Mouse (Mus musculus) intestine, embryonic 16.5 days (tissue): ENCODE measurements around the gene Arpp21. TPM values are rescaled to one million over a fixed set of nuclear protein-coding genes. Genes with fewer than 3 reads are reported as not detected.

Source experiments
- ATAC-seq: fragments of 200-750 bp; cut with Nextera tagmentation; 2 replicates; pipeline ENCODE4 v1.8.0; 2017; ENCODE audit warnings: moderate TSS enrichment, moderate library complexity
- H3K27ac ChIP-seq: fragments of 300-500 bp; sonication (generic); 2 replicates; pipeline ENCODE4 v1.5.1; 2014; ENCODE audit warnings: mild to moderate bottlenecking, low read length
- H3K27me3 ChIP-seq: fragments of 300-500 bp; sonication (generic); replicated peaks from 2 replicates; pipeline ENCODE4 v1.6.1; 2014; ENCODE audit warnings: low read length, control low read depth, mixed read lengths; ENCODE audit not compliant: control insufficient read depth, insufficient read depth
- H3K36me3 ChIP-seq: fragments of 300-500 bp; sonication (generic); 2 replicates; pipeline ENCODE4 v1.6.1; 2014; ENCODE audit warnings: low read length, control low read depth; ENCODE audit not compliant: control insufficient read depth, insufficient read depth
- H3K4me1 ChIP-seq: fragments of 300-500 bp; sonication (generic); 2 replicates; pipeline ENCODE4 v1.6.1; 2014; ENCODE audit warnings: low read length, control low read depth, mixed read lengths; ENCODE audit not compliant: control insufficient read depth, insufficient read depth
- H3K4me2 ChIP-seq: fragments of 300-500 bp; sonication (generic); 2 replicates; pipeline ENCODE4 v1.6.1; 2014; ENCODE audit warnings: low read depth, low read length, control low read depth
- H3K4me3 ChIP-seq: fragments of 300-500 bp; sonication (generic); 2 replicates; pipeline ENCODE4 v1.5.1; 2014; ENCODE audit warnings: mild to moderate bottlenecking, low read length
- H3K9ac ChIP-seq: fragments of 300-500 bp; sonication (generic); 2 replicates; pipeline ENCODE4 v1.6.1; 2014; ENCODE audit warnings: low read depth, low read length
- H3K9me3 ChIP-seq: fragments of 300-500 bp; sonication (generic); 2 replicates; pipeline ENCODE4 v1.6.1; 2016; ENCODE audit warnings: low read length, control low read depth; ENCODE audit not compliant: control insufficient read depth
- WGBS: fragments of 180-500 bp; shearing (Covaris S2); extraction: QIAGEN DNeasy Blood & Tissue Kit; methylation state at CpG from one replicate; pipeline ENCODE4 v1.1.7; 2014; 5-methylcytosine and 5-hydroxymethylcytosine counted together
- polyA plus RNA-seq: library from polyadenylated mRNA; unstranded; fragments of >200 nt; fragmentation: Nextera tagmentation; extraction: Ambion mirVana; gene quantifications from 2 replicates; pipeline ENCODE4 v1.2.1, GENCODE M21; 2015

The Arpp21 gene
- polyA plus RNA-seq, 1 experiment from 2014 or later: 0.73 TPM

DNA sequence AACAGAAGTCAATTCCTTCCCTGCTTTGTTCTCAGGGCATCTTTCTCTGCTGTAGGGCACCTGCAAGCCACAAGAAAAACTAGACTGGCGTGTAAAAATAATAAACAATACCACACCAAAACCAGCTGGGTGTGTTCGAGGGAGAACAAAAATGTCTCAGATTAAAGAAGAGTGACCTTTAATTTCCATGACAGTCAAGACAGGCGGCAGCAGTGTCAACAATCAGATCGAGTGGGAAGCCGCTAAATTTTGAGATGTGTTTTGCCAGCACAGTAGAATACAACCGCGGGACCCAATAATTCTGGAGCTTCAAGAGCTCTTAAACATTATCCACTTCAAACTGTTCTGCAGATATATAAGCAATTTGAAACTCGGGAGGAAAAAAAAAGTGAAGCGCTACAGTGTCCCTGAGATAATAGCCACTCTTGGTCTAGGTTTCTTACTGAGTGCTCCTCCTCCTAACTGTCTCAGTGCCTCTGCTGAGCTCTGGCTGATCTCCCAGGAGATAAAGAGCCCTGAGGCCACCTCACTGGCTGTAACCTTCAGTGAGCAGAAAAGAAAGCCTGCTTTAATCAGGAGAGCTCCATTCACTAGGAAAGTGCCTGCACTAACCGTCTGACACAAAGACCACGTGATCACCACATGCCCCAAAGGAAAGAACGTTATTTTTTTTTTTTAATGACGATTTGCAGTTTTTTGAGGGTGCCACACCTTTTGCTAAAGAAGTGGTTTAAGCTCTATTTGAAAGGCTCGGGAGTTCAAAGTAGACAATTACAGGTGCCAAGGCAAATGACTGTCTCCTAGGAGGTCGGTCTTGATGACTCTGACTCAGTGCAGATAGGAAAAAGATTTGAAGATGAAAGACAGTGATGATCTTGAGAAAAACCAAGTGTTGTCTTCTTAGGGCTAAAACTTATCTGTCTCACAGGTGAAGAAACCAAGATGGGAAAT lies 61.1 kb downstream of the Arpp21 start:
- H3K4me3 ChIP-seq: no peak overlapping the region
- H3K4me2 ChIP-seq: no peak overlapping the region
- no peaks in the 10 kb centered on the region for H3K36me3 ChIP-seq
- peaks cover 6% of the 10 kb centered on the region; the same call in 1 of the 2 replicates for H3K4me1 ChIP-seq
- H3K27ac ChIP-seq: no peak overlapping the region
- ATAC-seq: no peak
- H3K9ac ChIP-seq: no peak overlapping the region
- H3K27me3 ChIP-seq: no peaks in the 10 kb centered on the region
- H3K9me3 ChIP-seq: no peaks in the 10 kb centered on the region
- 25% methylated on average over 15 of the region's 15 CpGs for WGBS

DNA sequence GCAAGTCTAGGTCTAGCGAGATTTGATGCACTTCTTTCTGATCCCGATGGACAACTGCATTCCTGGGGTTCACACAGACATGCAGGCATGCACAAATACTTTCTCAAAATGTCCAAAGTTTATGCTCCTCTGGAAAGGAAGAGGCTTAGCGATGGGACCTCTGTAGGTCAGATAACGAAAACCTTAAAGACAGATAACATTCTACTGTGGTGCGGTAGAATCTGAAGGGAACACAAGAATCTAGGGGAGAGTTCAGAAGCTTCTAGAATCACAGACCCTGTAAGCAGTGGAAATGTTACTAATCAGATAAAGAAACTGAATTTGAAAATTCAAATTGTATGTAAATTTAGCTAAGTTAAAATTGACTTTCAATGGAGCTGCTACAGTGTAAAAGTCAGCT lies 62.0 kb downstream of the Arpp21 start:
- Histone ChIP-seq H3K9me3 (no peaks in the 10 kb centered on the region), H3K27me3 (no peaks in the 10 kb centered on the region), H3K9ac (no peak overlapping the region), H3K27ac (no peak overlapping the region), H3K36me3 (no peaks in the 10 kb centered on the region), H3K4me2 (no peak overlapping the region), H3K4me3 (no peak overlapping the region), H3K4me1 (peaks cover 6% of the 10 kb centered on the region; the same call in 1 of the 2 replicates)
- no peak for ATAC-seq
- WGBS: 79% methylated on average over 5 of the region's 5 CpGs

DNA sequence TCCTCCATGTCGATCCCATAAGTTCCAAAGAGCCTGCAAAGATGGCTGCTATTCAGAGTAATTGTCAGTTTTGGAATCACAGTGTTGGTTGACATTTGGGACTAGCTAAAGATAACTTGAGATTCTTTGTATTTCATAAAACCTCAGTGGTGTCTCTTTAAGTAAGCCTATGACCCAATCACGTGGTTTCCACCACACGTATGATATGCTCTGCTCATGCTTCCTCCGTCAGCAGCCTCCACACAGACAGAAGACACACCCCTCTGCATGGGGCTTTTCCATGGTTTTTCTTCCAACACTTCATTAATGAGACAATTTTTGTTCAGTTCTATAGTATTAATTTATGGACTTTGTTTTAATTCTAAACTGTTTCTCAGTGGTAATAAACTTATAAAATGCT lies 71.1 kb downstream of the Arpp21 start:
- Histone ChIP-seq H3K4me1 (no peaks in the 10 kb centered on the region), H3K9me3 (no peaks in the 10 kb centered on the region), H3K4me2 (no peak overlapping the region), H3K27ac (no peak overlapping the region), H3K9ac (no peak overlapping the region), H3K4me3 (no peak overlapping the region), H3K27me3 (no peaks in the 10 kb centered on the region), H3K36me3 (no peaks in the 10 kb centered on the region)
- 83% methylated on average over 4 of the region's 4 CpGs for WGBS
- no peak for ATAC-seq

DNA sequence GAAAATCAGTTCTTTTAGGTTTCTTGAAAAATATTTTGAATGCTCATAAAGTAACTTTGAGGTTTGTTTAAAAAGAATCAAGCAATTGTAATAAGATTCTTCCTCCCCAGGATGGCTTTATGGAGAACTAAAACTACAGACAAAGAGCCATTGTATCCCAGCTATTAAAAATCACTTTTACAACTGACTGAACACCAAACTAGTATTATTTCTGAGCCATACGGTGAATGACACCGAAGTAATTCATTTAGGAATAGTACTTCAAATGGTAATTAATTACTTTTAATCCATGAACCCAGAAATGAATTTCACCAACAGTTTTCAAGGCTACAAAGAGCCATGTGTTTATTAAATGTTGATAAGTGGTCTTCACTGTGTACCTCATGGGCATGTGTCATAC lies 74.8 kb downstream of the Arpp21 start:
- Histone ChIP-seq H3K4me3 (no peak overlapping the region), H3K4me2 (no peak overlapping the region), H3K27me3 (no peaks in the 10 kb centered on the region), H3K9me3 (no peaks in the 10 kb centered on the region), H3K9ac (no peak overlapping the region), H3K27ac (no peak overlapping the region), H3K36me3 (no peaks in the 10 kb centered on the region), H3K4me1 (no peaks in the 10 kb centered on the region)
- WGBS: 80% methylated on average over 2 of the region's 2 CpGs
- ATAC-seq: no peak

DNA sequence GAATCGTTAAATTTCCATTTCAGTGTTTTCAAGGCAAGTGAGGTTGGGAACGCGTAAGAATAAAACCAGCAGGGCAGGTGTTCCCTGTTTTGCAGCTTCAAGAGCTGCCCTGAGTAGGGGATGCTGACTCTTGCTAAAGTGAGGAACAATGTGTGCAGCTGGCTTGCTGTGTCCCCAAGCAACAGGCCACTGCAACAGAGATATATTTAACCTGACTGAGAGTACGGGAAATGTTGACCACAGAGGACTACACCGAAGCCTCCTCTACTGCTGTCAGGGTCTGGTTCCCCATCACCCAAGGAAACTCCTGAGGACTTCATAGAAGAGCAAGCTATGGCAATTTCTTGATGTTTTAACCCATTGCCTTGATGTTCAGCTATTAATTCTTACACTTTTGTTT lies 81.8 kb downstream of the Arpp21 start:
- Histone ChIP-seq H3K36me3 (no peaks in the 10 kb centered on the region), H3K4me2 (no peak overlapping the region), H3K27ac (no peak overlapping the region), H3K9me3 (no peaks in the 10 kb centered on the region), H3K4me1 (no peaks in the 10 kb centered on the region), H3K27me3 (no peaks in the 10 kb centered on the region), H3K4me3 (no peak overlapping the region), H3K9ac (no peak overlapping the region)
- ATAC-seq: no peak
- WGBS: 82% methylated on average over 5 of the region's 5 CpGs

DNA sequence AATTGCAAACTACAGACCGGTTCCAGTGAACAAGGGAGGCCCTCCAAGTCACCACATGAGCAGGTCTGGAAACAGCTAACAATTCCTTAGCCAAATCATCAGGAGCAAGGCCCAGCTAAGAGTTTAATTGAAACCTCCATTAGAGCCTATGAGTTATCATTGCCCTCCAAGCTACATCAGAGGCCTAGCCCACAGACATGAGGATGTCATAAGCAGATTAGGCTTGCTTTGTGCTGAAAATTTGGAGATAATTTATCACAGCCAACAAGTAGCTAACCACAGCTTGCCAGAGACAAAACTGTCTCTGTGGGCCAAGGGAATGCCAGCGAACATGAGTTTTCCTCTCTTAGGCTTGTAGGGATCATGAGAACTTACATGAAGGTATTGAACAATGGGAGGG lies 83.0 kb downstream of the Arpp21 start:
- no peak overlapping the region for H3K27ac ChIP-seq
- no peaks in the 10 kb centered on the region for H3K27me3 ChIP-seq
- H3K4me3 ChIP-seq: no peak overlapping the region
- H3K9me3 ChIP-seq: no peaks in the 10 kb centered on the region
- H3K4me2 ChIP-seq: no peak overlapping the region
- no peak overlapping the region for H3K9ac ChIP-seq
- ATAC-seq: no peak
- no peaks in the 10 kb centered on the region for H3K36me3 ChIP-seq
- 89% methylated on average over 2 of the region's 2 CpGs for WGBS
- H3K4me1 ChIP-seq: no peaks in the 10 kb centered on the region

DNA sequence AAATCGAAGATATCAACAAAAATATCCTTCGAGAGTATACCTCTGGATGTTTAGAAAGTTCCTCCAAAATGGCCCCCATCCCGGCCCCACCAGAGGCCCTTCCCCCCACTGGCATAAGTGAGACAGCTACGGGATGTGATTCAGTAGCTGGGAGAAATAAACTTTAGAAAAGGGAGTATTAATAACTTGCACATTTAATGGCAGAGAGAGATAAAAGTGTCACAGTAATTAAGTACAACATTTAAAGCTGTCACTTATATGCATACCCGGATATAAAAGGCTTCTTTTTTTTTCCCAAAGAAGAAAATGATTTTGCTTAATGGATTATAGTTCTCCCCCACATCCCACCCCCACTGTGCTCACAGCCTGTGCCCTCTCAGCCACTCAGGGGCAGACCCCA lies 84.6 kb downstream of the Arpp21 start:
- no peak for ATAC-seq
- no peaks in the 10 kb centered on the region for H3K4me1 ChIP-seq
- H3K4me2 ChIP-seq: no peak overlapping the region
- no peak overlapping the region for H3K27ac ChIP-seq
- H3K9ac ChIP-seq: no peak overlapping the region
- H3K9me3 ChIP-seq: no peaks in the 10 kb centered on the region
- no peaks in the 10 kb centered on the region for H3K36me3 ChIP-seq
- WGBS: 77% methylated on average over 5 of the region's 5 CpGs
- H3K4me3 ChIP-seq: no peak overlapping the region
- H3K27me3 ChIP-seq: no peaks in the 10 kb centered on the region

DNA sequence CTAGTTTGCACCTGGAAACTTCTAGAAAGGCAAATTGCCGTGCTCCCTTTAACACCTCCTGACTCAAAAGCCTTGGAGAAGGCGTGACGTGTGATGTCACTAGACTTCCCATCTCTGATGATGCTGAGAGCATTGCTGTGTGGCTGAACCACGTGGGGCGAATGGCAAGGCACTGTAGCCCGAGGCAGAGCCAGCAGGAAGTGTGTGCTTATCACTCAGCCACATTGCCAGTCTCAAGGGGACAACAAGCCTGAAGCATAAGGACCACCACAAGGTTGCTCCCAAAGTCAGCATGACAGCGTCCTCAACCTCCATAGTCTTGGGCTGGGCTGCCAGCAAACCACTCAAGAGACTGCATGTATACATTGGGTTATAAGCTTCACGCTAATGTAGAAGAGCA lies 95.1 kb downstream of the Arpp21 start:
- WGBS: 79% methylated on average over 8 of the region's 8 CpGs
- no peak overlapping the region for H3K4me2 ChIP-seq

DNA sequence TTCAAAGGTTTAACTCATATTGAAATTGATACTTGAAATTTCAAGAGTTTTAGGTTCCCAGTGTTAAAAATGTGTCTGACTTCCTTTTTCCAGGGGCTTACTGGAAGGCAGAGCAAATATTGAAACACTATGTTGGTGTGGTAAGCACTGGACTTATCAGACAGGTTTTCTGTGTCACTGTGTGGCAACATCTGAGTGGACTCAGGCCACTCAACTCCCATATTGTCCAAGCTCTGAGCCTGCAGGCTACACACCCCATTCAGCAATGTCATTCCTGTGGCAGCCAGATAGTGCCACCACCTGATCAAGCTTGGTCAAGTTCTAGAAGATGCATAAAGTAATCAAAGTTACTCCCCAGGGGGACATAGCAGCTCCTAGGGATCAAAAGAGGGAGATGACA lies 97.9 kb downstream of the Arpp21 start:
- no peak for ATAC-seq
- Histone ChIP-seq H3K27me3 (no peaks in the 10 kb centered on the region), H3K4me3 (no peak overlapping the region), H3K9me3 (no peaks in the 10 kb centered on the region), H3K36me3 (no peaks in the 10 kb centered on the region), H3K9ac (no peak overlapping the region), H3K4me1 (no peaks in the 10 kb centered on the region), H3K27ac (no peak overlapping the region), H3K4me2 (no peak overlapping the region)

More for the DNA sequence above, 95.1 kb downstream of the Arpp21 start:
- ATAC-seq: no peak
- Histone ChIP-seq H3K27me3 (no peaks in the 10 kb centered on the region), H3K9ac (no peak overlapping the region), H3K36me3 (no peaks in the 10 kb centered on the region), H3K27ac (no peak overlapping the region), H3K4me3 (no peak overlapping the region), H3K4me1 (no peaks in the 10 kb centered on the region), H3K9me3 (no peaks in the 10 kb centered on the region)

DNA sequence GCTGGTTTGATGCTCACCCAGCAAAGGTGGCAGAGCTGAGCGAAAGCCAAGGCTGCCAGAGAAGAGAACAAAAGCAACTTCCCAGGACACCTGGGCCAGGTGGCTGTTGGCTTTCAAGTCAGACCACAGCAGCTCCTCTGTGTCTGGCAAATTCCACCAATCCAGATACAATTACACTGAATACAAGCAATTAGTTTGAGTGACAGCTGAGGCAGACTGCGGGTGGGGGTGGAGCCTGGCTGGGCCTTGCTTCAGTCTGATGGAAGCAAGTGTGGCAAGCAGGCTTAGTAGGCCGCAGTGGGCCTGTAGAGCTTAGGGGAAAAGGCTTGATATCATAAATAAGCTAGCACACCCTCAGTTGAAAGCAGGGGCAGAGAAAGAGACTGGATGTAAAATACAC lies 104.9 kb downstream of the Arpp21 start:
- Histone ChIP-seq H3K4me2 (no peak overlapping the region), H3K36me3 (no peaks in the 10 kb centered on the region), H3K4me1 (no peaks in the 10 kb centered on the region), H3K27me3 (no peaks in the 10 kb centered on the region), H3K27ac (no peak overlapping the region), H3K9ac (no peak overlapping the region), H3K4me3 (no peak overlapping the region), H3K9me3 (no peaks in the 10 kb centered on the region)
- WGBS: 52% methylated on average over 3 of the region's 3 CpGs
- ATAC-seq: no peak
